Mouse (Mus musculus) kidney, postnatal 36 days (tissue): ENCODE measurements around the gene Plppr1.
A peak's percentile ranks its signal among the peaks of the same experiment; 100 is the strongest.

Experiments
- DNase-seq, 2 experiments: peaks; one replicate each; pipeline ENCODE4 v3.0.0; 2021 to 2022; ENCODE audit warnings: mixed read lengths in 2 of 2

Plppr1 gene

DNA sequence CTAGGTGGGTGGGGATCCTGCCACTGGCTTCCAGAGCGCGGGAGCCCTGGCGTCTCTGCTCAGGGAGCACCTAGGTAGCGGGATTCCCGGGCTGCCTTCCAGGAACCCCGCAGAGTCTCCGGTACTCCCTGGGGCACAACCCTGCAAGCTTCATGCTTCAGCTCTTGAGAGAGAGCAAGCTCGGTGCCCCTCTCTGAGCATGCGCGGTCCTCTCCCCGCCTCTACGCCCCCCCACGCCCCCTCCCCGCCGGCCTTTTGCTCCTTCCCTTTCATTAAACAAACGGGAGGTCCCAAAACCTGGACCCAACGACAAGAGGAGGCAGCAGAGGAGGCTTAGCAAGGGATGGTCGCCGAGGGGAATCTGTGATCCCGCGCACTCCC is at the start of gene Plppr1:
Gene Plppr1, plus strand, starts transcription at position 253 of the 381 bp plus-strand sequence.
- DNase-seq, result peak; percentile 9 to 45

DNA sequence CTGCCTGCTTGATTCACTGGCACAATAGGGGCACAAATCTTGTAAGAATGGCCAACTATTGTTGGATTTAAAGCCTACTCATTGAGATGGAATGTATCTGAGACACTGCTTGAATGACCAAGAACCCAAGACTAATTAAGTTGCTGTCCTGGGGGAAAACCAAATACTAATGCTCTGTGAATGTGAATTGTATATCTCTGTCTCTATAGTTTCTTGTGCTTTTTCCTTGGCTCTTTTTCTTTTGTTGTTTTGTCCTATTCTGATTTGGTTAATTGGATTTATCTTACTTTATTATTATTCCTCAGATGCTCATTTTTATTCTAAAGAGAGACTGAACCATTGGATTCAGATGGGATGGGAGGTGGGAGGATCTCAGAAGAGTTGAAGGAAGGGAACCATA is 42.4 kb upstream of the Plppr1 start:
- no peak for DNase-seq

DNA sequence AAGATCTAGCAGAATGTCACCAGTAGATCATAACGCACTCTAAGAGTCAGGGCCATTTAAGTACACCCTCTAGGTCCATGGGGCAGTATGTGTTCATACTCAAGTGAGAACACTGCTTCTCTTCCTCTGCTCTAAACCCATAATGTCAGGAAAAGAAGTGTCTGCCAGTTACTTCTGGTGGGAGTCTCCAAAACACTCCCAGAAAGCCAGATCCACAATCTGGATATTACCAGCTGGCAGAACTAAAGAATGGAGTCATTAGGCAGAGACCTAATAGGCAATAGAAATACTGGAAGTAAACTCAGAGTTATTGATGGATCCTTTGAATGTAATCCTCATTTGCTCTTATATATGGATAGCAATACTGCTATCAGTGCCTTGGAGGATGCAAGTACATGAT is 35.9 kb upstream of the Plppr1 start:
- DNase-seq, result no peak

DNA sequence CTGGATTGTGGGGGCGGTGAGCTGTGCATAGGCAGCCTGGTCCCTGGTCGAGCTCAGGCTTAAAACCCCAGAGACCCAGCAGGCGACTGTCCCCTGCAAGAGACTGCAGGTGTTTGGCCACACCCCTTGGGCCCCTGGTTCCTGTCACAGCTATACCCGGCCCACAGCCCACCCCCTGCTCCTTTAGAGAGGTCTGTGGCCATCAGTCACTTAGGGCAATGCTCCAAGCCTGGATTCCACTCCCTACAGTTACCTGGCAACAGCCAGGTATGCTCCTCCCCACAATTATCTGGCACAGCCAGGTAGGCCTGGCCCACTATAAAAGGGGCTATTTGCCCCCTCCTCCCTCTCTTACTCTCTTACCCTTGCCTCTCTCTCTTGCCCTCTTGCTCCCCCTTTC is 20.8 kb upstream of the Plppr1 start:
- DNase-seq, result no peak

DNA sequence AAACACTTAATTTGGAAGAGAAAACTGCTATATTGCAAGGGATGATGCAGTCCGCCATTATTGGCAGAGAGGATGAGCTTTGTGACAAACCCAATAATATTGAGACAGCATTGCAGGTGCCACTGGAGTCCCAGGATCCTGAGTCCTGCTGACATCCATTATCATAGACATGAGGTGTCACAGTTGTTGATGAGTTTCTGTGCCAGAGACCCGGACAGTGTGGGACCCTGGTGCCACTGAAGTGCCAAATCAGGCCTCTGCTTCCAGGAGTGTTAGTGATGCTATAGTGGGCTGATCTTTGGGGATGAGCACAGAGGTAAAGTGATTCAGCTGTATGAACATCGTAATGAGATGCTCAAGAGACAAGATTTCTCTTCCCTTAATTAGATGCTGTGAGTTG is 19.2 kb upstream of the Plppr1 start:
- no peak for DNase-seq

DNA sequence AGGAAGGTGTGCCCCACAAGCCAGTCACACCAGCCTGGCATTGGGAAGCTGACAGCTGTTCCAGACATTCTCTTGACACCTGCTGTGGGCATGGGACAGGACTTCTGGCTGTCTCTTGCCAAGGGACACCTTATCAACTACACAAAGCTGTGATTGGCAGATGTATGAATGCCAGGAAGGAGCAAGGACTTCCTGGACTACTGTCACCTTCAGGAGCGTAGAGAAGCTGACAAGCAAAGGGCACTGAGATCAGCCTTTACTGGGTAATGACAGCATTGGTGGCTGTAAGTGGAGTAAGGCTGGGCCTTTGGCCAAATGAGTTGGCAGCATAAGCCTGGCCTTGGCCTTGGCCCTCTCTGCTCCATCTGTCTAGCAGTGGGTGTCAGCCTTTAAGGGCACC is 17.4 kb upstream of the Plppr1 start:
- peak in 1 of 2 experiments; percentile 10 for DNase-seq

DNA sequence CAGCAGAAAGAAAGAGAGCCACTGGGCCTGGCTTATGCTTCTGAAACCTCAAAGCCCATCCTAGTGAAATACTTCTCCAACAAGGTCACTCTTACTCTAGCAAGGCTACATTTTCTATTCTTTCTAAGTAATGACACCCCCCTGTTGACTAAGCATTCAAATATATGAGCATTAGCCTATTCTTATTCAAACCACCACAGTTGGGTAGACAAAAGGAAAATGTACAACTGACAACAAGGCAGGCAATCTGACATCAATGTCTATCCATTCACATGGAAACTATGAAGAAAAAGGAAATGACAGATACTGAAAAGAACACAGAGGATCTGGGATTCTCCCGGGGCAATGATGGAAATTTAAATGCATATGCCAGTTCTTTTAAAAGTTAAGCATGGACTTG is 8.4 kb upstream of the Plppr1 start:
- DNase-seq, result no peak

DNA sequence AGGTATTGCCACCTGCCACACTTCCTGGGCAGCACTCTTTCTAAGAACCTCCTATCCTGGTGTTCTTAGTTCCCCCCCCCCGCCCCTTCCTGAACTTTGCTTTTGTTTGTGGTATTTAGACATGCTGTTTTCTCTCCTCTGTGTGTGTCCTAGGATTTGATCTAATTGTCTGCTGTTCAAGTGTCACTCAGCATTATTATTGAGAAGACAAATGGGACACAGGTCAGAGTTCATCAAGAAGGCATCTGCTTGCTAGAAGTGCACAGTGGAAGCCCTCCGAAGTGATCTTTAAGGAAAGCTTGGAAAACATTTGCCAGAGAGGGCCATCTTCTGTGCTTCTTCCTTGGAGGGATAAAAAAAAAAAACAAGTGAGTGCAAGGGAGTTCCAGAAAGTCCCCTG is 1.2 kb upstream of the Plppr1 start:
- no peak for DNase-seq

DNA sequence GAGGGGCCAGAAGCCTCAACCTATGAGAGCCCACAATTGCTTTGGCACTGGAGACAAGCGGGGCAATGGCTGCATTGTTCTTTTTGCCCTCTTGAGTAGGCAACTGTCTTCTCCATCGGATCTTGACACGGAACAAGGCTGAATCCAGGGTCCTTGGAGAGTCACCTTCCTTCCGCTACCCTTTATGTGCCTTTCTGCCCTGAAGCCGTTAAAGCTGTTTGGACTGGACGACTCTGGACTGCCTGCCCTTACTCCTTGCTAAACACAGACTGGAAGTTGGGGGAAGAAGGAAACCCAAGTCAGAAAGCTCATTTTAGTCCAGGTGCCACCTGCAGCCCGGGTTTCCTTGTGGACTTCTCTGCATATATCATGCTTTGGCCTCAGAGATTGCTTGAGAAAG is 516 bp upstream of the Plppr1 start:
- DNase-seq, result peak in 1 of 2 experiments; percentile 8

DNA sequence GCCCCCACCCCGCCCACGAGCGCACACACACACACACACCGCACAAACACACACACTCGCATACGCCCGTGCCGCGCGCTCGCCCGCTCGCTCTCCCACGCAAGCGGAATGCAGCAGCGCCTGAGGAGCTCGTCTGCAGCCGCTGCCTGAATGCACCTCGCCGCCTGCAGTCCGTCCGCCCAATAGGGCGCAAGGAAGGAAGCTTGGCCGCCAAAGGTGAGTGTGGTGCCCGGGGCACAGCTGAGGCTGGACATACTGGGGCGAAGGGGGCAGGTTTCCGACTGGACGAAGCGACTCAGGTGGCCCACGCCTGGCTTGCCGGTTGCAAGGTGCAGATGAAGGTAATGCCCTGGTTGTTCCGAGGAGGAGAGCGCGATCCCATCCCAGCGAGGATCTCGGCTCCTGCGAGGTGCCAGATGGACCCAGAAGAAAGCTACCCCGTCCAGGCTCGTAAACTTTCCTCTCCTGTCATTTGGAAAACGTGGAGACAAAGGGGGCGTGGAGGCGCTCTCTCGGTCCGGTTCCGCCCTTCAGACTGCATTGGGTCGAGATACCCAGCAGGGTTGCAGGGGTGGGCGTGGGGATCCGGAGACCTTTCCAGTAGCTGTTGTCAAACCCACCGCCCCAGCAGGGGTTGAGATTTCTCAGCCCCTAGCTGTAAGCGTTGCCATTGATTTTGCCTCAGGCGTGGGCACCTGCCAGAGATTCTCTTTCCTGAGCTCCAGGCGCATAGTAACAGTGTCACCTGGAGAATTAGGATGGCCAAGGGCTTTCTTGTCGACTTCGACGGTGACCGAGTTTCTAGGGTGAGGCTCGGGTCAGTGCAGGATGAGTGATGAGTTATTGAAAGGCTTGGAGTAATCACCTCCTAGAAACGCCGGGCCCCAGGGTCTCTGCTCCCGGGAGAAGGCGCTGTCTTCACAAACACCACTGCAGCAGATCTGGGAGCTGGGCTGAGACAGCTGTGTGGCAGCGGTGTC is 619 bp downstream of the Plppr1 start:
- DNase-seq, result peak; percentile 32 to 60

DNA sequence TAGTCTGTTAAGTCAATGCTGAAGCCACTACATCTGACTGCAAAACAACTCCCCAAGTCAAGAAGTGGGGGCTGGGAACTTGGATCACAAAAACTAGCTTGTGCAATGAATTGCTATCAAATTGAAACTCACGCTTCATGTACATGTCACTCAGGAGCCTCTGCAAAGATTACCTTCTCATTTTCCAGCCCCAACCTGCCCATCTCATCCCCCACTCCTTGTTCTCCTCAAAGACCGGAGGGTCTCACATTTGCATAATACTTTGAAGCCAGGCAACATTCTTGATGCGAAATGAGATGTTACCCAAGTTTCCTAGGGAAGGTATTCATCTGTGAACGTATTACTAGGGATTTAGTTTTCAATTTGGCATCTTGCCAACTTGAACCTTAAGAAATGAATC is 10.4 kb downstream of the Plppr1 start:
- DNase-seq, result no peak

DNA sequence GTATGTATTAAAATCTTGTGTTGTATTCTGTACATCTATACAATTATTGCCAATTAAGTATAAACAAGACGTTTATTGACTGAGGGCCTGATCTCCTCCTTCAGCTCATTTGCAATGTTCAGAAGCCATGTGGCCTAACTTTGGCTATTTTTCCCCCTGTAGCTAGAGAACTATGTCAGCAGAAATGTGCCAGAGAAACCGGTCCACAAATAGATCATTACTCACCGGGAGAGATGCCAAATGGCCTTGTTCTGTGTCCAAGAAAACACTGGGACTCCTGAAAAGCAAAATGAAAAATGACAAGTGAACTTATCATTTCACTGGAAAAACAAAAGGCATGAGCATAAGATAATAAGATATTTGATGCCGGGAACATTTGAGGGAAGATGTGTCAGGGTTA is 13.8 kb downstream of the Plppr1 start:
- peak; percentile 60 to 61 for DNase-seq

DNA sequence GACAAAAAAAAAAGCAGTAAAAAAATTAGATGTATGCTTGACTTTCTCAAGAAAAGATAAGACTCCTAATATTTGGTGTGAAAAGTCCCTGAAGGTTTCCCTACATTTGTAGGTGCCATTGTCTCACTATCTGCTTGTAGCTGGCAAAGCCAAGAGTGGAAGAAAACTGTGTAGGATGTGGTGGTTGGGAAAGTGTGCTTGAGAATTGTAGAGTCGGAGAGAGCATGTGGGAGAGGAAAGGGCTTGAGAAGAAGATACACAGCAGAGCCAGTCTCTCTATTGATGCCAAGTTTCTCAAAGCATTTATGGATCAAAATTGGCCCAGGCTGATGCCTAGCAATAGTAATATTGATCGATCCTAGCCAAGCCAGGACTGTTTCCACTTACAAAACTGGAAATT is 16.8 kb downstream of the Plppr1 start:
- no peak for DNase-seq

DNA sequence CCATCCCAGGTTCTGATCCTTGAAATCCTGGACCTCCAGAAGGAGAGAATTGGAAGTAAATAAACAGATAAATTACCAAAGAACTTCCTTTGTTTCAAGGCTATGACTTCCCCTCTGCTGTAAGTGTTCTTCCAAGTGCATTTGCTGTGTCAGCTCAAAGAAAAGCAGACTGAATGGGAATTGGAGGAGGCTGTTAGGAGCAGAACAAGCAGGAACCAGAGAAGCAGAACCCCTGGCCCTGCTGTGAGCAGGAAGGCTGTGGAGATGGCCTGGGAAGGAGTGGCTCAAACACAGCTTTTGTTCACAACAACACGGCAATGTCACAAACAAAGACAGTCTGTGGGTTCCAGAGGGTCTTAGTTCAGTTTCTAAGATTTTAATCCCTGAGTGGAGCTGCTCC is 20.3 kb downstream of the Plppr1 start:
- no peak for DNase-seq

DNA sequence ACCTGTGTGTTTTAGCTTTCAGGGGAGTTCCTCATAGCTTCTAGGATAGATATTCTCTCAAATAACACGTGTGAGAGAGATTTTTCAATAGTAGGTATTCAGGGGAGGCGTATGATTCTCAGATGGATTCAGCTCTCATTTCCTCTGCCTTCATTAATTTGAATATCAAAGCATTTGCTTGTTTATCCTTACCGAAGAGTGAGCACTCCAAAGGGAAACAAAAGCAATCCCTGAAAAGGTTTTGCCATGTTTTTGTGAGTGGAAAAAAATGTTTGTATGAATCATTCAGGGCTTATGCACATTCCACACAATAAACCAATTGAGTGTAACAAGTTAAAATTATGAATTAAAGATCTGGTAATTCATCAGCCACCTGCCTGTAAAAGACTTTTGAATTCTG is 29.1 kb downstream of the Plppr1 start:
- no peak for DNase-seq

DNA sequence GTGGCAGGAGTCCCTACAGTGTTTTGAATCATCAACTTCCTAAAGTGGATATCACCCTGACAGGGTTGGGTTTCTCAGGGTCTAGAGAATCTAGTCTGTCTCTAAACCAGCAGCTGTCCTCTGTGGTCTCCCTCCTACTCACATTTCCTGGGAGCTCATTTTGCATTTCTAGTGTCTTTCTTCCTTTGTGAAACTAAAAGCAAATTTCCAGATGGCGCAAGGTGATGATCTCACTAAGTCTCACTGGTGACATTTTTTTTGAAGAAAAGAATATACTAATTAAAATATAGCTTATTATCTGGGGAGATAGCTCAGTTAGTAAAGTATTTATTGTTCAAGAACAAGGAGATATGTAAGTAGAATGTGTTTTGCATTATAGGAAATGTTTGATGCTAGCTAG is 31.4 kb downstream of the Plppr1 start:
- DNase-seq, result no peak

DNA sequence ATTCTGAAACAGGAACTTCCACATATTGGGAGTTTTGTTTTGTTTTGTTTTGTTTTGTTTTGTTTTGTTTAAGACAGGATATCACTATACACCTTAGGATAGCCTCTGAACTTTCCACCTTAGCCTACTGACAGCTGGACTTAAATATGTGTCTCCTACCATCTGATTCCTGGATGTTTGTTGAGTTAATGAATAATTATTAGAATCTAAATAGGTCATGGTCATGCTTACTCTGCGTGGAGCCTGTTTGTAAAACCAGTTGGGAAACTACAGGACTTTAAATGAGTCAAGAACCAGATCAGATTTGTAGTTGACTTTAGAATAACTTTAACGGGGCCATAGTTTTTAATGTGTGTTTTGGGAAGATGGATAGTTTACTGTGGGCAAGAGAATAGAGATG is 40.4 kb downstream of the Plppr1 start:
- peak in 1 of 2 experiments; percentile 3 for DNase-seq

DNA sequence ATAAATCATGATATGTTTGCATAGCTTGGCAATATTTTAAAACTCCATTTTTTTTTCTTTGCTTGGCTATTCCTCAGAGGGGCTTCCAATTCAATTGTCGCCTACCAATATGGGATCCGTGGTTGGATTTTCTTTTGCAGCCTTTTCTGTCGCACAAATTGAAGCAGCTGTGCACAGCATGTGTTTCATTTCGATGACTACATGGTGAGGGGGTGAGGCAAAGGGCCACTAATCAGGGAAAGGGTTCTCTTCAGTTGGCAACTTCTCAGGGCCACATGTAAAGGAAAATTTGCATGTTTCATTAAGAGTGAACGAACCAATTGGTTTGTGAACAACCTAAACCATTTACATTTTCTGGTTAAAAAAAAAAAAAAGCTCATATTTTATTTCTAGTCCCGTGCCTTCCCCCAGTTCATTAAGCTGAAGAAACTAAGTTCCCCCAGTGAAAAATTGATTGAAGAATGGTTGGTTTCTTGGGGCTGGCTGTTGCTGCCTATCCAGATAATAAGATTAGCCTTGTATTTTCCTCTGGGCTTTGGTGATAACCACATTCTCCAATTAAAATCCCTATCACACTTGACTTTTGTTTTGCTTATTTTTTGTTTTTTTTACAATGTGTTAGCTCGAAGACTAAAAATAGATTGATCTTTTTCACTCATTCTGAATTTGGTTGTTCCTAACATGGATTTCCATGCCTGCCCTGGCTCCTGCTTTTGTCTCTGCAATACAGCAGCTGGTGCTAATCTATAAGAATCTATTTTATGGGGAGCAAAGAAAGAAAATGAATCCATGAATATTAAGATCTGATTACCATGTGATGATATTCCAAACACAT is 43.1 kb downstream of the Plppr1 start:
- no peak for DNase-seq

DNA sequence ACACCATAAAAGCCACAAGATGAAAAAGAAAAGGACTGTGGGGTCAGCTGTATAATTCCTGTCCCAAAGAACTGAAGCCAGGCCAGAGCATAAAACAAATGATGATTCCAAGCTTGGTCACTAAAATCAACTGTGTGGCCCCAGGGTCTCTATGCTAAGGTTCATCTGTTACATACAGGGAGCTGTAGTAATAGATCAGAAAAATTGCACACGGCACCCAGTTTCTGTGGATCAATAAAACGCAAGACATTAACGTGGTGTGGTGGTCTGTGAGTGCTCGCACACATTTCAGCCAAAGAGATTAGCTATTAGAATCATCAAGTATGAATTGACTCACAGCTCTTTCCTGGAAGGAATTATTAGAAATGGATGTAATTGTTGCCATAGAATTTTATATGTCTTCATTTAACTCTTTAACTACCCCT is 43.7 kb downstream of the Plppr1 start:
- no peak for DNase-seq

DNA sequence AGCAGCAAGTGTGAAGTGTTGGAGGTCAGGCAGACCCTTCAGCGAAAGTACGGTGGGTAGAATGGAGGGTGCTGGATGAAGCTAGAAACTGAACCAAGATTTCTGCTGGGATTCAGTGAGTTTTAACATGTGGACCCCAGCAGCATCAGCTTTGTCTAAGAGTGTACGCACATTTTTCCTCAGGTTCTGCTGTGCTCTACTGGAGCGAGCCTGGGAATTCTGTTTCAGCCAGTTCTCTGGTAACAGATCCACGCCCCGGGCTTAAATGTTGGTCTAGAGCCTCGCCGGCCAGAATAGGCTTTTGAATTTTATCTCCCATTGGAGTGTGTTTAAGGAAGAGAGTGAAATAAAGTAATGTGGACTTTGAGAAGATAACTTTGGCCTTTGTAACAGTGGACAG is 45.8 kb downstream of the Plppr1 start:
- DNase-seq, result peak; percentile 13 to 20

DNA sequence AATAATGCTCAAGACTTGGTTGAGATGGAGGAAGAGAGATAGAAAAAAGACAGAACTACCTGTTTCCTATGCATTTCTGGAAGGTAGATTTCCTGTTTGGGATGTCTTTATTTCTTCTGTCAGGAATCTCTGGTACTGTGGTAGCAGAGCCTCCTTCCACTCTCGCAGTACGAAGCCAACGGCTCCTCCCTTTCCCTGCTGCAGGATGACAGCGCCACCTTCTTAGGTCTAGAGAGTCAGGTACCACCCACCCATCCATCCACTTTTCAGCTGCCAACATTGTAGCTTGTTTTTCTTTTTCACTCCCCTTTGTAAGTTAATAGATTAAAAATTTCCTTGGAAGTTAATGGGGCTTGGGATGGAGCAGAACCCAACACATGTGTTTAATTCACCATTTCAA is 48.8 kb downstream of the Plppr1 start:
- no peak for DNase-seq

DNA sequence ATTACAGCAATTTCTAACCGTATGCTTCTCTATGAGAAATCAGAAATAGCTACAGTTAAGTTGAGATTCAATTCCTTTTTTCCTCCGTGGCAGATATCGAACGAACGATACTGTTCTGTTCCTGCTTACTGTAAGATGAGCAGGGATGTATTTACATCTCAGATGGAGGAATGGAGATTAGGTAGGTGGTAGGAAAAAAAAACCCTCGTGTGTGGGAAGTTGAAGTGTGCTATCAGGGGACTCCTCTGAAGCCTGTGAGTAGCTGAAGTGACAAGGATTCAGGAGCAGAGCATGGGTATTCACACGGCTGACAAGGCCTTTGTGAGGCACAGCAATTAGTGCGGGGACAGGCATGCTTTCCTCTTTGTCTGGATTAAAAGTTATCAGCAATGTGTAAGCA is 49.3 kb downstream of the Plppr1 start:
- no peak for DNase-seq

DNA sequence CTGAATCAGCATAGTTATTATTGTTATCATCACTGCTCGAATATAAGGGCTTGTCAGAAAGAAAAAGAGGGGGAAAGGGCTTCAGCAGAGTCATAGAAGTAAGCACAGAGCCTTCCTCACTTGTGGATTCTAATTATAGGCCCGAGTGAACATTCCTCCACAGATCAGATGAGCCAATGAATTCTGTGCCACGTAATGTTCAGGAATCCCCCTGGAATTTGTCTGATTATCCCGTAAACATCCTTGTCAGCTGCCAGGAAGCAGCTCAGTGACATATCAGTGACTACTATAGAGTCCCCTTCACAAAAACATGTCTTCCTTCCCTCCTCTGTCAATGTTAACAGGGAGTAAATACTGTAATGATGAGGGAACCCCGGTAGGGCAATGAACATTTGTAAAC is 50.9 kb downstream of the Plppr1 start:
- no peak for DNase-seq

DNA sequence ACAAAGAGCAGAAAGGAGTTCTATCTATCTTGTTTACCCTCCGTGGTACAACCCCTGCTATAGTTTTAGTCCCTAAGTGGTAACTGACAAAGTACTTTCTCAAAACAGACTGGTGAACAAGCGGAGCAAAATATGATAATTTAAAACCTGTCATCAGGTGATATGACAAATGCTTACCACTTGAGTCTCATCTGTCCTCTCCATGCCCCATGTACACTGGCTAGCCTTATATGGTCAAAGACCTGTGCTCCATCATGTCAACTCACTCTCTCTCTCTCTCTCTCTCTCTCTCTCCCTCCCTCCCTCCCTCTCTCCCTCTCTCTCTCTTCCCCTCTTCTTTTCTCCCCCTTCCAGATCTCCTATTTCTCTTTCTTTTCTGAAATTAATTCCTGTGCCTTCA is 59.8 kb downstream of the Plppr1 start:
- DNase-seq, result no peak
